Mouse (Mus musculus): ENCODE data around the gene Tubg1. TPM values are rescaled to one million over a fixed set of nuclear protein-coding genes. Genes with fewer than 3 reads are reported as not detected.

Gene Tubg1
- polyA plus RNA-seq, 1 experiment from 2014 or later: 63.7 TPM

- 13% methylated on average over 44 of the region's 49 CpGs for whole genome bisulfite sequencing
- peaks cover 6% of the 10 kb centered on the region; the same call in 1 of the 2 replicates for H3K4me1 ChIP-seq (ENCODE audit: control insufficient read depth, insufficient read depth, low read length)
- no peak; the same call in 1 of the 2 replicates for ATAC-seq (ENCODE audit: low read depth)
- H3K36me3 ChIP-seq (ENCODE audit: control insufficient read depth, insufficient read depth, low read length): peaks cover 17% of the 10 kb centered on the region
- H3K9me3 ChIP-seq (ENCODE audit: control insufficient read depth, low read length): no peaks in the 10 kb centered on the region
- H3K27ac ChIP-seq (ENCODE audit: low read depth, low read length): no peak overlapping the region
- peak overlapping the region; percentile 7; the same call in 1 of the 2 replicates for H3K9ac ChIP-seq (replicated peaks; ENCODE audit: low read depth, low read length)
- peak overlapping the region; percentile 23; the same call in 1 of the 2 replicates for H3K4me2 ChIP-seq (ENCODE audit: low read depth, low read length)
- H3K27me3 ChIP-seq (ENCODE audit: control insufficient read depth, insufficient read depth, low read length): peaks cover 48% of the 10 kb centered on the region
- peak overlapping the region; percentile 20 for H3K4me3 ChIP-seq (ENCODE audit: low read depth, low read length)
Measured at GRCm38 (mm10) chr11:101163476-101164350, 44.0 kb downstream of the Tubg1 start.

DNA sequence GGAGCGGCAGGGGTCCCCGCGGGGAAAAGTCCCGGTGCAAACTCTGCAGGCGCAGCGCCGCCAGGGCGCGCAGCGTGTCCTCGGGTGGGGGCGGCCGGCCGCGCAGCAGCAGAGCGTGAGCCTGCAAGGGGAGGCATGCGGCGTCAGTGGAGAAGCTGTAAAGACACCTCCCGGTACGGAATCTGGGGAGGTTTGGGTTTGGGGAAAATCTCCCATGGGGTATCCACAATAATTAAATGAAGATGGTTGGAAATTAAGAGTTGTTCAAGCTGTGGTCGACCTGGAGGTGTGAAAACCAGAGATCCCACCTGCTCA lies 44.6 kb downstream of the Tubg1 start:
- Histone ChIP-seq H3K9ac (replicated peaks; ENCODE audit: low read depth, low read length) (peak overlapping the region; percentile 7; the same call in 1 of the 2 replicates), H3K4me1 (ENCODE audit: control insufficient read depth, insufficient read depth, low read length) (peaks cover 11% of the 10 kb centered on the region; the same call in 1 of the 2 replicates), H3K27me3 (ENCODE audit: control insufficient read depth, insufficient read depth, low read length) (peaks cover 52% of the 10 kb centered on the region), H3K9me3 (ENCODE audit: control insufficient read depth, low read length) (no peaks in the 10 kb centered on the region), H3K4me2 (ENCODE audit: low read depth, low read length) (peak overlapping the region; percentile 23; the same call in 1 of the 2 replicates), H3K36me3 (ENCODE audit: control insufficient read depth, insufficient read depth, low read length) (peaks cover 17% of the 10 kb centered on the region), H3K4me3 (ENCODE audit: low read depth, low read length) (peak overlapping the region; percentile 20), H3K27ac (ENCODE audit: low read depth, low read length) (no peak overlapping the region)
- WGBS: 5% methylated on average over 21 of the region's 21 CpGs
- no peak for ATAC-seq (ENCODE audit: low read depth)

DNA sequence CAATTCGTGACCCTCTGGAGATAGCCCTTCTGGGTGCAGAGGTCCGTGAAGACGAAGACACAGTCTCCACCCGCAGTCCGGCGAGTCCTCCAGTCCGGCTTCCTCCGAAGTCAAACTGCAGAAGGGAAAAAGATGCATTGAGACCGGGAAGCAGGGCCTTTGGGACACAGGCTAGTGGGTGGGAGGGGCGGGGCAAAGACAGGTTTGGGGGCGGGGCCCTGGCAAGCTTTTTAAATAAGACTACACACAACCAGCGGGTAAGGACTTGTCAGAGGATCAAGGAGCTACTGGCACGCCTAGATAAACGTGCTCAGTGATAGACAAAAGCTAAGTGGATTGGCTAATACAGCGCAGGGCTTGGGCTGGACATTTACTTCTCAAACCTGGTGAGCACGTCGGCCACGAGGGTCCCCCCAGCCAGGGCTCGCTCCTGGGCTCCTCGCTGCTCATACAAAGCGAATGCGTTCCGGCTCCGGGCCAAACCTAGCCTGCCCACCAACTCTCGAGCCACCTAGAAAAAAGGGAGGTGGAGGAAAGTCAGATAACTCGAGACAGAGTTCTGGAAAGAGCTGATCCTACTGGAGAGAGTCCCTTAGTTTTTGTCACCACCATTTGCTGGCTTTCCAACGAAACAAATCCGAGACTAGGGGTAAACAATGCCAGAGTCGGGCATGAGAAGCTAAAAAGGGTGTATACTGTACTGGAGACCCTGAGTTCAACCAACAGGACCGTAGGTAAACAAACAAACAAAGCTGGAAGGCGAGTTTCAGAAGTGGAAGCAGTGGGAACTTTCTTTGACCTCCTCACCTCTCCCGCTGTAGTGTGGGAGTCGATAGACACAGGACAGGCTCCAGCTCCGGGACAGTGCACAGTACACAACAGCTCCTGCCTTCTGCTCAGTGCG lies 45.2 kb downstream of the Tubg1 start:
- Histone ChIP-seq H3K9ac (replicated peaks; ENCODE audit: low read depth, low read length) (no peak overlapping the region), H3K4me2 (ENCODE audit: low read depth, low read length) (no peak overlapping the region), H3K27ac (ENCODE audit: low read depth, low read length) (no peak overlapping the region), H3K4me1 (ENCODE audit: control insufficient read depth, insufficient read depth, low read length) (peaks cover 17% of the 10 kb centered on the region; the same call in 1 of the 2 replicates), H3K27me3 (ENCODE audit: control insufficient read depth, insufficient read depth, low read length) (peaks cover 52% of the 10 kb centered on the region), H3K9me3 (ENCODE audit: control insufficient read depth, low read length) (no peaks in the 10 kb centered on the region), H3K36me3 (ENCODE audit: control insufficient read depth, insufficient read depth, low read length) (peaks cover 17% of the 10 kb centered on the region), H3K4me3 (ENCODE audit: low read depth, low read length) (no peak overlapping the region)
- ATAC-seq (ENCODE audit: low read depth): no peak
- WGBS: 18% methylated on average over 35 of the region's 35 CpGs

DNA sequence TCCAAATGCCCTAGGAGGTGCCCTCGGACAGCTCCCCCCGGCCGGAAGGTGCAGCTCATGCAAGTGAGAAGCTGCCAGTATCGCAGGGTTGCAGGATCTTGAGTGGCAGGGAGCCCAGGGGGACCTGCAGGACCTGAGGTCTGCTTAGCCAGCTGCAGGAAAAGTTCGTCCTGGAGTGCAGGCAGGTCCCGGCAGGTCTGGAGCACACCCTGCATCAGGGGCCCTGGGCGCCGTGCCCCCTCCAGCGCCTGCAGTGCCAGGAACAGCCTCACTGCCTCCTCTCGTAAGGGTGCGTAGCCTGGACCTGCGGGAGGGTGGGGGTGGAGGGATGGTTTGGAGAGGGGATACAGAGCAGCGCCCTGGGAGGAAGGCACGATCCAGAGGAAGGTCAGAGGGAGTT lies 46.6 kb downstream of the Tubg1 start:
- no peak for ATAC-seq (ENCODE audit: low read depth)
- Histone ChIP-seq H3K9ac (replicated peaks; ENCODE audit: low read depth, low read length) (no peak overlapping the region), H3K27ac (ENCODE audit: low read depth, low read length) (no peak overlapping the region), H3K27me3 (ENCODE audit: control insufficient read depth, insufficient read depth, low read length) (peaks cover 52% of the 10 kb centered on the region), H3K4me2 (ENCODE audit: low read depth, low read length) (no peak overlapping the region), H3K4me3 (ENCODE audit: low read depth, low read length) (no peak overlapping the region), H3K36me3 (ENCODE audit: control insufficient read depth, insufficient read depth, low read length) (peaks cover 17% of the 10 kb centered on the region), H3K4me1 (ENCODE audit: control insufficient read depth, insufficient read depth, low read length) (peaks cover 24% of the 10 kb centered on the region), H3K9me3 (ENCODE audit: control insufficient read depth, low read length) (no peaks in the 10 kb centered on the region)
- WGBS: 42% methylated on average over 14 of the region's 14 CpGs

- Histone ChIP-seq H3K9ac (replicated peaks; ENCODE audit: low read depth, low read length) (no peak overlapping the region), H3K27me3 (ENCODE audit: control insufficient read depth, insufficient read depth, low read length) (peaks cover 52% of the 10 kb centered on the region), H3K4me1 (ENCODE audit: control insufficient read depth, insufficient read depth, low read length) (peaks cover 32% of the 10 kb centered on the region), H3K36me3 (ENCODE audit: control insufficient read depth, insufficient read depth, low read length) (peaks cover 14% of the 10 kb centered on the region), H3K4me3 (ENCODE audit: low read depth, low read length) (no peak overlapping the region), H3K4me2 (ENCODE audit: low read depth, low read length) (no peak overlapping the region), H3K9me3 (ENCODE audit: control insufficient read depth, low read length) (no peaks in the 10 kb centered on the region), H3K27ac (ENCODE audit: low read depth, low read length) (no peak overlapping the region)
- no peak for ATAC-seq (ENCODE audit: low read depth)
- WGBS: 43% methylated on average over 19 of the region's 19 CpGs
Measured at GRCm38 (mm10) chr11:101167211-101167962, 47.6 kb downstream of the Tubg1 start.

DNA sequence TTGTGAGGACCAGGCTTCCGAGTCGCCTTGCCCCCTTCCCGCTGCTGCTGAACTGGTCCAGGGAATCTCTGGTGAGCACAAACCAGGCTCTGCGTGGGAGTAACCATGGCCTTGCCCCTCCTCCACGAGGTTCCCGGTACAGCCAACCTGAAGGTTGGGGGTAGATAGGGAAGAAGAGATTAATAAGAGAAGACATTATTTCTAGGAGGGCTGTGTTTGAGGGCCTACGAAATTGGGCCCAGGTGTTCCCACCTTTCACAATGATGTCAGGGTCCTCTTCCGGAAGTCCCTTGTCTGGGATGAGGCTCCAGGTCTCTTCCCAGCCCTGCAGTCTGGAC lies 48.2 kb downstream of the Tubg1 start:
- Histone ChIP-seq H3K27ac (ENCODE audit: low read depth, low read length) (no peak overlapping the region), H3K27me3 (ENCODE audit: control insufficient read depth, insufficient read depth, low read length) (peaks cover 52% of the 10 kb centered on the region), H3K9me3 (ENCODE audit: control insufficient read depth, low read length) (no peaks in the 10 kb centered on the region), H3K4me2 (ENCODE audit: low read depth, low read length) (no peak overlapping the region), H3K4me1 (ENCODE audit: control insufficient read depth, insufficient read depth, low read length) (peaks cover 33% of the 10 kb centered on the region), H3K4me3 (ENCODE audit: low read depth, low read length) (no peak overlapping the region), H3K9ac (replicated peaks; ENCODE audit: low read depth, low read length) (no peak overlapping the region), H3K36me3 (ENCODE audit: control insufficient read depth, insufficient read depth, low read length) (peaks cover 14% of the 10 kb centered on the region)
- no peak for ATAC-seq (ENCODE audit: low read depth)
- WGBS: 46% methylated on average over 8 of the region's 8 CpGs

DNA sequence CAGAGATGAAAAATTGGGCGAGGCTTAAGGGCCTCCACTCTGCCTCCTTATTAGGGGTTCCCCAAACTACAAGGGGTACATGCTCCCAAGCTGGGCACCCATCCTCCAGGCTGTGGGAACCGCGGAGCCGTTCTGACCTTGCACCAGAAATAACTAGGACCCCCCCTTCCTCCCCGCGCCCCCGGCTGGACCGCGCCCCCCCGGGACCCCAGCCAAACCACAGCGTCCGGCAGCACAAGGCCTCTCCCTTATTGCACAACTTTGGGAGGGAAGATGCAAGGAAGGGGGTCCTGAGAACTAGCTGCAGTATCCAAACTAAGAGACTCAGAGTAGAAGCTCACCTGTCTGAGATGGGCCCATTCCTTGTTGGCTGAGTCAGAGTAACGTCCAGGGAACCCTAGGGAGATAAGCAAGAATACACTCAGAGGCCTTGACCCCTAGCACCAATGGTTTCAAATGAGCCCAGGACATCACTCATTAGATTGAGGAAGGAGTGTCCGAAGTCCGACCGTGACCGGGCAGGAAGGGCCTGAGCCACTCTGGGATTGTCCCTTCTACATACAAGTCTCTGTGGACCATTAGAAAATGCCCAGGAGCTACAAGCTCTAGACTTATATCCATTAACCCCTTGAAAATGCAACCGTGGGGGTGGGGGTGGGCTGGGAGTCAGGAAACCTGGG lies 48.7 kb downstream of the Tubg1 start:
- no peak for ATAC-seq (ENCODE audit: low read depth)
- H3K9ac ChIP-seq (replicated peaks; ENCODE audit: low read depth, low read length): no peak overlapping the region
- H3K27ac ChIP-seq (ENCODE audit: low read depth, low read length): no peak overlapping the region
- H3K4me2 ChIP-seq (ENCODE audit: low read depth, low read length): peak overlapping the region; percentile 90; the same call in 1 of the 2 replicates
- H3K27me3 ChIP-seq (ENCODE audit: control insufficient read depth, insufficient read depth, low read length): peaks cover 49% of the 10 kb centered on the region
- H3K36me3 ChIP-seq (ENCODE audit: control insufficient read depth, insufficient read depth, low read length): peaks cover 14% of the 10 kb centered on the region
- 57% methylated on average over 18 of the region's 18 CpGs for WGBS
- peak overlapping the region; percentile 1; the same call in 1 of the 2 replicates for H3K4me3 ChIP-seq (ENCODE audit: low read depth, low read length)
- no peaks in the 10 kb centered on the region for H3K9me3 ChIP-seq (ENCODE audit: control insufficient read depth, low read length)
- peaks cover 38% of the 10 kb centered on the region for H3K4me1 ChIP-seq (ENCODE audit: control insufficient read depth, insufficient read depth, low read length)

Measured in neural tube, embryonic 14.5 days (tissue).